Mouse (Mus musculus) heart, embryonic 16.5 days (tissue): ENCODE measurements around the gene Bak1. TPM values are rescaled to one million over a fixed set of nuclear protein-coding genes. Genes with fewer than 3 reads are reported as not detected.
A peak's percentile ranks its signal among the peaks of the same experiment; 100 is the strongest.

Experiments used
- ATAC-seq: fragments of 200-750 bp; cut with Nextera tagmentation; replicated peaks from 2 replicates; pipeline ENCODE4 v1.8.0; 2017; ENCODE audit warnings: moderate number of reproducible peaks; ENCODE audit not compliant: insufficient read depth, low FRiP score; ENCODE audit errors: extremely low read depth
- H3K27ac ChIP-seq: fragments of 300-500 bp; sonication (generic); 2 replicates; pipeline ENCODE4 v1.5.1; 2014; ENCODE audit warnings: mild to moderate bottlenecking, low read length, control low read depth, moderate library complexity
- H3K27me3 ChIP-seq: fragments of 300-500 bp; sonication (generic); 2 replicates; pipeline ENCODE4 v1.6.1; 2014; ENCODE audit warnings: low read length, mixed read lengths; ENCODE audit not compliant: control insufficient read depth, insufficient read depth
- H3K36me3 ChIP-seq: fragments of 300-500 bp; sonication (generic); 2 replicates; pipeline ENCODE4 v1.6.1; 2014; ENCODE audit not compliant: control insufficient read depth, insufficient read depth
- H3K4me1 ChIP-seq: fragments of 300-500 bp; sonication (generic); 2 replicates; pipeline ENCODE4 v1.6.1; 2014; ENCODE audit warnings: low read length, mixed read lengths; ENCODE audit not compliant: control insufficient read depth, insufficient read depth
- H3K4me2 ChIP-seq: fragments of 300-500 bp; sonication (generic); 2 replicates; pipeline ENCODE4 v1.6.1; 2014; ENCODE audit warnings: low read depth, mild to moderate bottlenecking, control low read depth, low read length
- H3K4me3 ChIP-seq: fragments of 300-500 bp; sonication (generic); 2 replicates; pipeline ENCODE4 v1.5.1; 2014; ENCODE audit warnings: mild to moderate bottlenecking, control low read depth, low read length
- H3K9ac ChIP-seq: fragments of 300-500 bp; sonication (generic); 2 replicates; pipeline ENCODE4 v1.6.1; 2014; ENCODE audit warnings: low read length, control low read depth
- H3K9me3 ChIP-seq: fragments of 300-500 bp; sonication (generic); replicated peaks from 2 replicates; pipeline ENCODE4 v1.6.1; 2016; ENCODE audit warnings: low read length; ENCODE audit not compliant: control insufficient read depth
- WGBS: fragments of 180-500 bp; shearing (Covaris S2); extraction: QIAGEN DNeasy Blood & Tissue Kit; methylation state at CpG from one replicate; pipeline ENCODE4 v1.1.7; 2014; 5-methylcytosine and 5-hydroxymethylcytosine counted together
- polyA plus RNA-seq: library from polyadenylated mRNA; unstranded; fragments of >200 nt; fragmentation: Nextera tagmentation; extraction: Ambion mirVana; gene quantifications from 2 replicates; pipeline ENCODE4 v1.2.1, GENCODE M21; 2015

Gene Bak1
- polyA plus RNA-seq, 1 experiment from 2014 or later, result 6.2 TPM

- Histone ChIP-seq H3K4me2 (peak overlapping the region; percentile 57), H3K27ac (no peak overlapping the region), H3K4me3 (peak overlapping the region; percentile 15; the same call in 1 of the 2 replicates), H3K27me3 (no peaks in the 10 kb centered on the region), H3K9me3 (no peaks in the 10 kb centered on the region), H3K9ac (peak overlapping the region; percentile 27; the same call in 1 of the 2 replicates), H3K36me3 (no peaks in the 10 kb centered on the region), H3K4me1 (peaks cover 10% of the 10 kb centered on the region)
- 40% methylated on average over 7 of the region's 7 CpGs for WGBS
- no peak for ATAC-seq
Observed at GRCm38 (mm10) chr17:27032328-27032727, 3.5 kb upstream of the Bak1 start.

GRCm38 (mm10) chr17:27030896-27031295, 2.1 kb upstream of the Bak1 start:
- Histone ChIP-seq H3K27ac (no peak overlapping the region), H3K36me3 (no peaks in the 10 kb centered on the region), H3K4me3 (no peak overlapping the region), H3K4me2 (no peak overlapping the region), H3K27me3 (no peaks in the 10 kb centered on the region), H3K9me3 (no peaks in the 10 kb centered on the region), H3K9ac (no peak overlapping the region), H3K4me1 (peaks cover 16% of the 10 kb centered on the region)
- 95% methylated on average over 4 of the region's 4 CpGs for WGBS
- no peak for ATAC-seq

GRCm38 (mm10) chr17:27029431-27029830, 622 bp upstream of the Bak1 start:
- 89% methylated on average over 14 of the region's 14 CpGs for WGBS
- Histone ChIP-seq H3K27me3 (no peaks in the 10 kb centered on the region), H3K9ac (no peak overlapping the region), H3K36me3 (peaks cover 4% of the 10 kb centered on the region; the same call in 1 of the 2 replicates), H3K4me2 (no peak overlapping the region), H3K4me3 (no peak overlapping the region), H3K4me1 (peaks cover 16% of the 10 kb centered on the region), H3K9me3 (no peaks in the 10 kb centered on the region), H3K27ac (no peak overlapping the region)
- ATAC-seq, result no peak

- Histone ChIP-seq H3K36me3 (peaks cover 7% of the 10 kb centered on the region), H3K4me3 (peak overlapping the region; percentile 92), H3K27ac (peak overlapping the region; percentile 89), H3K9ac (peak overlapping the region; percentile 99), H3K27me3 (no peaks in the 10 kb centered on the region), H3K4me1 (peaks cover 16% of the 10 kb centered on the region), H3K9me3 (no peaks in the 10 kb centered on the region), H3K4me2 (peak overlapping the region; percentile 93)
- ATAC-seq, result peak; percentile 83
- WGBS, result 1% methylated on average over 19 of the region's 19 CpGs
Observed at GRCm38 (mm10) chr17:27028284-27028795, 469 bp downstream of the Bak1 start.

- H3K9ac ChIP-seq, result peak overlapping the region; percentile 99
- H3K4me2 ChIP-seq, result peak overlapping the region; percentile 93
- peak overlapping the region; percentile 89 for H3K27ac ChIP-seq
- peak; percentile 25; the same call in 1 of the 2 replicates for ATAC-seq
- H3K27me3 ChIP-seq, result no peaks in the 10 kb centered on the region
- no peaks in the 10 kb centered on the region for H3K9me3 ChIP-seq
- peak overlapping the region; percentile 92 for H3K4me3 ChIP-seq
- peaks cover 8% of the 10 kb centered on the region for H3K36me3 ChIP-seq
- H3K4me1 ChIP-seq, result peaks cover 16% of the 10 kb centered on the region
- WGBS, result 19% methylated on average over 12 of the region's 12 CpGs
Observed at GRCm38 (mm10) chr17:27027460-27028283, 1.1 kb downstream of the Bak1 start.

- Histone ChIP-seq H3K9ac (no peak overlapping the region), H3K27me3 (no peaks in the 10 kb centered on the region), H3K4me3 (no peak overlapping the region), H3K4me1 (peaks cover 16% of the 10 kb centered on the region), H3K9me3 (no peaks in the 10 kb centered on the region), H3K4me2 (no peak overlapping the region), H3K36me3 (peaks cover 24% of the 10 kb centered on the region), H3K27ac (no peak overlapping the region)
- ATAC-seq, result no peak
- 90% methylated on average over 3 of the region's 3 CpGs for WGBS
Observed at GRCm38 (mm10) chr17:27025951-27026350, 2.9 kb downstream of the Bak1 start.

GRCm38 (mm10) chr17:27025326-27025902, 3.4 kb downstream of the Bak1 start:
- 90% methylated on average over 17 of the region's 17 CpGs for WGBS
- H3K9ac ChIP-seq, result no peak overlapping the region
- ATAC-seq, result no peak
- H3K27me3 ChIP-seq, result no peaks in the 10 kb centered on the region
- no peak overlapping the region for H3K27ac ChIP-seq
- H3K4me2 ChIP-seq, result no peak overlapping the region
- H3K4me1 ChIP-seq, result peaks cover 16% of the 10 kb centered on the region
- peaks cover 26% of the 10 kb centered on the region for H3K36me3 ChIP-seq
- no peak overlapping the region for H3K4me3 ChIP-seq
- no peaks in the 10 kb centered on the region for H3K9me3 ChIP-seq

GRCm38 (mm10) chr17:27023342-27023741, 5.5 kb downstream of the Bak1 start:
- WGBS, result 78% methylated on average over 4 of the region's 4 CpGs

GRCm38 (mm10) chr17:27021736-27022135, 7.1 kb downstream of the Bak1 start:
- ATAC-seq, result no peak
- no peak overlapping the region for H3K4me3 ChIP-seq
- no peaks in the 10 kb centered on the region for H3K9me3 ChIP-seq
- no peak overlapping the region for H3K4me2 ChIP-seq
- H3K9ac ChIP-seq, result no peak overlapping the region
- no peak overlapping the region for H3K27ac ChIP-seq
- H3K27me3 ChIP-seq, result no peaks in the 10 kb centered on the region
- H3K4me1 ChIP-seq, result peaks cover 7% of the 10 kb centered on the region; the same call in 1 of the 2 replicates
- H3K36me3 ChIP-seq, result peaks cover 32% of the 10 kb centered on the region
- 92% methylated on average over 9 of the region's 9 CpGs for WGBS

More at GRCm38 (mm10) chr17:27023342-27023741, 5.5 kb downstream of the Bak1 start:
- no peak for ATAC-seq
- Histone ChIP-seq H3K4me2 (no peak overlapping the region), H3K27me3 (no peaks in the 10 kb centered on the region), H3K4me3 (no peak overlapping the region), H3K4me1 (peaks cover 15% of the 10 kb centered on the region), H3K9ac (no peak overlapping the region), H3K9me3 (no peaks in the 10 kb centered on the region), H3K27ac (no peak overlapping the region), H3K36me3 (peaks cover 32% of the 10 kb centered on the region)
